Mouse (Mus musculus): ENCODE results near the gene Nedd9. TPM values are rescaled to one million over a fixed set of nuclear protein-coding genes. Genes with fewer than 3 reads are reported as not detected.
A peak's percentile ranks its signal among the peaks of the same experiment; 100 is the strongest.
"Not testable (repeated sequence)": the region's sequence is repeated elsewhere in the genome, so short reads cannot be mapped to it uniquely, and the experiment has no call there.

The Nedd9 gene
- total RNA-seq, 2 experiments from 2014 or later = 9.7 to 11.0 TPM

DNA sequence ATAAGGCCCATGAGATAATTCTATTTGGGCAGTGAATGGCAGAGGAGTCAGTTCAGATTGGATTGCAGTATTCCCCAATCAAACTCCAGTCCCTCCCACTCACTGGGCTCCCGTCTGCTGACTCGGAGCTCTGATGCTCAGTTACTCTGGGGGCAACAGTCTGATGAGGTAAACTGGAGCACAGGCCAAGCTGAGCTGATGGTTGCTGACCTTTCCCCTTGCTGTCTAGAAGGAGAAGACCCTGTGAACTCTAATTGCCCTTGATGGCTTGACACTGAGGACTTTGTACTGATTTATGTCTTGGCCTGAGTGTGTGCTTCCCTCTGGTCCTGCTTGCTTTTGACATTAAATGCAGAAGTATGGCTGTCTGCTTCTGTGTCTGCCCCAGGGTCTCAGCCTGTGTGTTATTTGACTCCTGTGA lies 110.1 kb downstream of the Nedd9 start:
- no peak for DNase-seq (ENCODE audit: low spot score in 2 of 2)

DNA sequence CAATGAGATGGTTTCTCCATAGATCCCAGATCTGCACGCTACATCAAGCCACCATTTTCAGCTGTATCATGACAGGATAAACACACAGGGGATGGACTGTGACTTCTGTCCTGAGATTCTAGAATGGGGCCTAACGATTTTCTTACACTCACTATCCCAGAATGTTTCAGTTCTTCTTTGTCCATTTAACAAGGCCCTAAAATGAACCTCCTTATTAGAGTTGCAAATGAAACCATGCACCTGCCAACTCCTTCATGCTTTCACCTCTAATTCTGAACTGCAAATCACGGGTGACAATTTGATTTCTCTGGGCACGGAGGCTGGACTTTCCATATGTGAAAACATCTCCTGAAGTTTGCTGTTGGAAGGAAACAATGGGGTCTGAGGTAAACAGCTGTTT lies 111.1 kb downstream of the Nedd9 start:
- no peak for DNase-seq (ENCODE audit: low spot score in 2 of 2)

DNA sequence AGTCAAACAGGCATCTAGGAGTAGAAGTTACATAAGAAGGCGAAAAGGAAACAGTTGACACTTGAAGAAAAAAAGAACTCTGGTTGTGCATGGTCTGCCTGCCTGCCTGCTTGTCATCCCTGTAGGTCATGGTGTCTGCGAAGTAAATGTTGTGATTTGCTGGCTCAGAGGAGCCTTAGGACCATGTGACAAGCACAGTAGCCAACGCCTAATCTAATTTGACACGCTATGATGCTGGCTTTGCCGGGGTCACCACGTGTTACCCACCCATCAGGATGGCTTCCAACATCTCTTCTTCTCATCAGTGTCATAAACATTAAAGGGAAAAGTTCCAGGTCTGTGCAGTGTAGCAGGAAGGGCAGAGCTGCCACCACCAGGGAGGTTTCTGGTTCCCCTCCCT lies 111.5 kb downstream of the Nedd9 start:
- DNase-seq (ENCODE audit: low spot score in 2 of 2) = no peak

DNA sequence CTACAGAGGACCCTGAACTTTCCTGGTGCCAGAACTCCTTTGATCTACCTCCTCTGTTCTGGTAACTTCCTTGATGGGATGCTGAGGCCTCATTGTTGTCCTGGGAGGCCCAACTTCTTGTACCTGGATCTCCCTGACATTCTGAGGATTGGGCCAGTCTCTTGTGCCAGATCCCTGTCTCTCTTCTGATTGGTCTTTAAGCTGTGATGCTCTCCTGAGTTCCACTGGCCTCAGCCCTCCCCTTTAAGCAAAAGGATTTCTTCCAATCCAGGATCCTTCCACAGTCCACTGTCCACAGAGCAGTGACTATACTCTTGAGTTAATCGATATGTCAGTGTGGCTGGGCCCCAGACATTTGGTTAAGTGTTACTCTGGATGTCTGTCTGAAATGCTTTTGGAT lies 112.3 kb downstream of the Nedd9 start:
- no peak for DNase-seq (ENCODE audit: low spot score in 2 of 2)

DNA sequence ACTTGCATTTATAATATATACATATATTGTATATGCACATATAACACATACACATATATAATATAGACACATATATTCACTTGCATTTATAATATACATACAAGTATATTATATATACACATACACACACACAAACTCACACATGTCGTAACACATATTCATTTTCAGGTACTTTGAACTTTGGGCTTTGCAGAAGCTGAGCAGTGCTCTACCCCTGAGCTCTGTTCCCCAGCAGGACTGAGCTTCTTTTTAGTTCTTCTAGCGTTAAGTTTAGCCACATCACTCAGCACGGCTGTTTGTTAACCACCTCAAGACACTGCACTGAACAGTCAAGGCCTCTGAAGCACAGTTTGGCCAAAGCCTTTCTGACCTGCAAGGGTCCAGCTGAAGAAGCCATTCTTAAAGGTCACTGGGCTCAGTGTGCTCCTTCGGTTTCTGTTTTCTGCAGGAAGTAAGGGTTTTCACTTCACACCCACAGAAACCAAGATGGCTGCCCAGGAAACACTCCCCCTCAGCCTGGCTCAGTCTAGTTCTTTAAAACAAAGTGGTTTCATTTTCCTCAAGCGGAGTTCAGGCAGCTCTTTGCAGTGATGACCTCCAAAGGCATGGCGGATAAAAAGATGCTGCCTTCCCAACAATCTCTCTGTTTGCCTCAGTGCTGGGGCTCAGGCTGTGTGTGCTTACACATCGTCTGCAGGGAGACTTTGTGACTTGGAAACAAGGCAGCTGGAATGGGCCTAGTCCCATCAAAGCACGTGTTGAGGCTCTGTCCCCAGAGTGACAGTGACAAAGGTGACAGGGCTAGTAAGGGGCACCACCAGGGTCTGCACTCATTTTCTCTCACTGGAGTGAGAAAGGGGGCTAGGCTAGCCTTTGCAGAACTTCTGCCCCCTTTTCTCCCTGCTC lies 114.4 kb downstream of the Nedd9 start:
- DNase-seq (ENCODE audit: low spot score in 2 of 2) = no peak

DNA sequence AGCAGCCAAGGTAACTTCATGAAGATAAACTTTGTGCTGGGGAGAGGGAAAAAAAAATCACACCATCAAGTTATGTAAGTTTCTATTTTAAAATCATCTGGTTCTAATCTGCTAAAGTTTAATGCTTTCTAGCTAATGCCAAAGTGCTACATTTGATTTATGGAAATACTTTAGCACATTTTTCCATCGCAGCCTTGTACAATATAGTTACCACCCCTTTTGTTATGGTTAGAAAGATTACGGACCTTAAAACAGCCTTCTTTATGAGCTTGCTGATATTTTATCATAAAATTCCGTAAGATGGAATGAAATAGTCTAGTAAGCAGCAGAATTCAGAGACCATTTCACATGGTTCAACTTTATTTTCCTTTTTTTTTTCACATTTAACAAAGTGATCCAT lies 115.6 kb downstream of the Nedd9 start:
- DNase-seq (ENCODE audit: low spot score in 2 of 2) = no peak

DNA sequence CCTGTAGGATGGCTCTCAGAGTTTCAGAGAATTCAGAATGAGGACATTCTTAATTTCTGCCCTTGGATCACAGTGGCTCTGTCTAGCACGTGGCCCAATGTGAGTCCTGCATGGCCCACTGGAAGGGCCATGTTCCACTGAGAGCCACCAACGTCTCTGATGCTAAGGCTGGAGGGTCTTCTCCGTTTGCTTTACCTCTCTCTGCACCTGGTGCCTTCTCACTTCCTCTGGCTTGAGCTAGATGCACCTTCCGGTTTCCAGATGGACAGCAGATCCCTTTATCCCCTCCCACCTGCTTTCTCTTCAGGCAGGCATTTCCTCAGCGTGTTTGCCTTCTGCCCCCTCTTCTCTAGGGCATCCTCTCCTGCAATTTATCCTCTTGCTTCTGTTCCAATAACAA lies 118.5 kb downstream of the Nedd9 start:
- DNase-seq (ENCODE audit: low spot score in 2 of 2) = no peak

DNA sequence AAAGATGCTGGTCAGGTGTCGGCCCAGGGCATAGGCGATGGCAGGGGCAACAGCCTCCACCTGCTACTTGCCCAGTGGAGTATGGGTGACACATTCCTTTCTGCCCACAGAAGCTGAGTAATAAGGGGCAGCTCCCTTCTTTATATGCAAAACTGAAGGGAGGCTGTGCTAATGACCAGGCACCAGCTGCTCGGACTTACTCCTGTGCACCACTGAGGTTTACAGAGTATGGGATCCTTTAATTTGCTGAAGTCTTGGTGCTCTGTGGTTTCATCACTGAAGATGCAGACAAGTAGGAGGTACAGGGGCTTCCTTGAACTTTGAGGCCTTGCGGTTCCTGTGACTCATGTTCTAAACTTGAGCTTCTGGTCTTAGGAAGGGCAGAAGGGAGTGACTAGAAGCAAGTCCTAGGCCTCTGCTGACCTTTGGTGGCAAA lies 120.0 kb downstream of the Nedd9 start:
- DNase-seq (ENCODE audit: low spot score in 2 of 2) = no peak

DNA sequence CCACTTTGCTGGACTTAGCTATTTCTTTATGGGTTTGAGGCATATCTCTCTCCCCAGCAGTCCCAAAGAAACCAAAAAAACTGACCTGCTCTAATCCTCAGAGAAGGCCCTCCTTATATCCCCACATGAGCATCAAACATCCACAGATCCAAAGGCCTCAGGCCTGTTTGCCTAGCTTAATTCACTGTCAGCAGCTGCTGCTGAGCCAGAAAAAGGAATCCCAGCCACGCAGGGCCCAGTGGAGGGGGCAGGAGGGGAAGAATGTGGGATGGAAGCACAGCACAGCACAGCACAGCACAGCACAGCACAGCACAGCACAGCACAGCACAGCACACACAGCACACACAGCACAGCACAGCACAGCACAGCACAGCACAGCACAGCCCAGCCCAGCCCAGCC lies 120.6 kb downstream of the Nedd9 start:
- DNase-seq (ENCODE audit: low spot score in 2 of 2) = not testable (repeated sequence)

DNA sequence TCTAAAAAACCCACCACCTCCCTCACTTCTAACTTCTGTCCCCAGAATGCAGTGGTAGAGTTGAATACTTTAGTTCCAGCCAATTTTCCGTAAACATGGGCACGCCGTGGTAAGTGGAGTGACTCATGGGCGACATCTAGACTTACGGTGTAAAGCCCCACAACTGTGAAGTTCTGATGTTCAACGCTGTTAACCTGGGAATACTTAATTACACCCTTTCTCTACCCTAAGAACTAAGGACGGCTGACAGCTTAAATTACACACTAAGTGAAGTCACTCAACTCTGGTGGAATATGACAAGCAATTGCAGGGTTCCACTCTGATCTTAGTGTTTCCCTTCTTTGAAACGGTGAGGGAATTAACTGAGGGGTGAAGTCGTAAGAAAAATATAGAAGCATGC lies 122.9 kb downstream of the Nedd9 start:
- no peak for DNase-seq (ENCODE audit: low spot score in 2 of 2)

DNA sequence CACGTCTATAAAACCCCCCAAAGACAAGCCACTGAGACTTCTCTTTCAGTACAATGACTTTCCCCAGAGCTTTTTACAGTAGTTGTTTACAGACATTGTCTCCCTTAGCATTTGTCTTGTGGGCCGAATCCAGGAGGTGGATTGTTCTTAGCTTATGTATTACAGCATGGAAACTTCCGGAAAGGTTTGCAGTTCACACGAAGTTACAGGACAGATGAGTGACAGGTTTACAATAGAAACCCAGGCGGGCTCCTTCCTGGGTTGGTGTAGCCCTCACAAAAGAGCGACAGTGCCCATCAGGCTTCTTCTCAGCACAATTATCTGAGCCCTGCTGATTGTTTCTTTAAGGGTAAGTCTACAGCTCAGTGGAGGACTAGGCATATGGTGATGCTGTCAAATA lies 124.3 kb downstream of the Nedd9 start:
- no peak for DNase-seq (ENCODE audit: low spot score in 2 of 2)

DNA sequence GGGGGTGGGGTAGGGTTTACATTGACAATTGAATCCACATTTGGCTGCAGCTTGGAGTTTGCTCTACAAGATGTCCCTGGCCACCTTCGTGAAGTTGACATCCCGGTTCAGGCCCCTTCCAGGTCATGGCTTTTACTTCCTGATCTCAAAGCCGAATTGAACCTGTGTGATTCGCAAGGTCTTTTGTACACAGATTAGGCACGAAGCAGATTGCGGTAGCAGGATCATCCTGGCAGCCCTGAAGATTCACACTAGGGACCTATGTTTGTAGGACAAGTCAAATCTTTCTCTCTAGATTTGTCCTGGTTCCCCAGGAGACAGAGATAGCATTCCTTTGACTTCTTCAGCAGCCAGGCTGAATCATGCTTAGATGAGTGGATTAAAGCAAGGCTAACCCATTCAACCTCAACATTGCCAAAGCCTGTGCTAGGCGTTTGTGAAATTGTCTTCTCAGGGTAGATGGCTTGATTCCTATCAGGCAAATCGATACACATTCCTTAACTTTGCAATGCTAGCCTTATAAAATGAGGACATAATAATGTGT lies 126.8 kb downstream of the Nedd9 start:
- no peak for DNase-seq (ENCODE audit: low spot score in 2 of 2)

DNA sequence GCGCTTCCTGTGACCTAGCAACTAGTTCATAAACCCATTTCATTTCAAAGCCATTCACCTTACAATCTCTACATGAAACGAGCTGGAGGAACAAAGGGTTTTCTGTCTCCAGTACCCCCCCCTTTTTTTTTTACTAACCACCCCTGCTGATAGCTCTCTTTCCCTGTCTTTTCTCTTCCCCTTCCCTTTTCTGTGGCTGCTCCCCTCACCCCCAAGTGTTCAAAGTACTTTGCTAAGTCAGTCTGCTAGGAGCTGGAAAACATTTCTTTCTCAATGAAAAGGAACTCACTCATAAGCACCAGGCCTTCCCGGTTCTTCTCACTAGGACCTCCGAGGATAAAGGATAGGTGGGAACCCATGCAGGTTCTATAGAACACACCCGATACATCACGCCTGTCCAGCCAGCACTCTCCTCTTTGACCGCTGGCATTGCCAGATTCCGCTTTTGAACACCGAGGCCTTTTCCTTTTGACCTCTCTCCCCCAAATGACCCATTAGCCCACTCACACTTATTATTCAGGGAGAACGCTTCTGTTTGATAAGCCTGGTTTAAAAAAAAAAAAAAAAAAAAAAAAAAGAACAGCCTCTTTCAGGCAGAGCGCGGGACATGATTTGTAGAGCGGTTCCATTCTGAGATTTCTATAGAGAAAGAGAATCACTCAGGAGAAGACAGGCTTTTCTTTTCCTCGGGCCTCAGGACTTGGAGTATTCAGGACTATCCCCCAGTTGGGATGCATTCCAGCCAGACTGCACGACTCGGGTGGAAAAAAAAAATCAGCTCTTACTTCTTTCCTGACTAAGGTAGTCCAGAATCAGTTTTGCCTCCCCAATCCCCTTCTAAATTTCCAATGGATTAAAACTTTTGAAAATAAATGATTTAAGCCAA lies 127.6 kb downstream of the Nedd9 start:
- no peak for DNase-seq (ENCODE audit: low spot score in 2 of 2)

DNA sequence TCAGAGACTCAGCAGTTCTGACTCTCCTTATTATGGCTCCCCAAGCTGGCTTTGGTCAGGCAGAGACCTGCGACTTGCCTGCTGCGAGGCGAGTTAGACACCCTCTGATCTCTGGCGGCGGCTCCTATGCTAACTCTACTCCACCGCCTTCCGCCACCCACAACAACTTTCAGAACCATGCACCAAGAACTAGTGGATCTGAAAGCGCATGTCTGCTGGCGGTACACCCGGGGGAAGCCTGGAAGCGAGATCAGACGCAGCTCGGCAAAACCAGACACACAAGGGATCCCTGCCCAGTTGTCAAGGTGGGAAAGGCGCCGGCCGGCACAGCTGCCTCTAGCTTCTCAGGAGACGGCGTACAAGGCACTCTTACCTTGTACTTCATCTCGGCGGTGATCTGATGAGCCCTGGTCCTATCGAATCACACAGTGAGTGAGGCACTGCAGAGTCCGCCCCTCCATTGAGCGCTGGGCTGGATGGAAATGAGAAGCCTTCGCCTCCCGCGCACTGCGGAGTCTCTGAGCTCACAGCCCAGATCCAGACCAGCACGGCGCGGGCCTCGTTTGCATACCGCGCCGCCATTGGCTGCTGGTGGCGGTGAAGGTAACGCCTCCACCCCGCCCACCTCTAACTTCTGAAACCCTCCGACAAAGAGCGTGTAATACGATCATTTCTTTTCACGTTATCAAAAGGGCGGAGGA lies 128.5 kb downstream of the Nedd9 start:
- peak; percentile 92 to 96 for DNase-seq (ENCODE audit: low spot score in 2 of 2)

DNA sequence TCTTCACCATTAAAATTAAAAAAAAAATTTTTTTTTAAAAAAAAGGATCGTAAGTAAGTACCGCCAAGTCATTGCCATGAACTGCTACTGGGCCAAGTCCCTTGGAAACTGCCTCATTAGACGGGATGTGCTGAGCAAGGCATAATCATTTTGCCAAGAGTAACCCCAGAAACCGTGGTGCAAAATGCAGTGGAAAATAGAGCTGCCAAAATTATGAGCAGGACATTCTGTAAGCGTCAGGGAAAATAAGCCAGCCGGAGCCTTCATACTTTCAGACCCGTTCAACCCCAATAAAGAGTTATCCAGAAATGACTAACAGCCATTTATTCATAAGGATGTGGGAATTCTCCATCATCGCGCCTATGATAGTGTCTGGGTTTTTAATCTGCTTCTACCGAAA lies 129.2 kb downstream of the Nedd9 start:
- DNase-seq (ENCODE audit: low spot score in 2 of 2) = peak in 1 of 2 experiments; percentile 16

DNA sequence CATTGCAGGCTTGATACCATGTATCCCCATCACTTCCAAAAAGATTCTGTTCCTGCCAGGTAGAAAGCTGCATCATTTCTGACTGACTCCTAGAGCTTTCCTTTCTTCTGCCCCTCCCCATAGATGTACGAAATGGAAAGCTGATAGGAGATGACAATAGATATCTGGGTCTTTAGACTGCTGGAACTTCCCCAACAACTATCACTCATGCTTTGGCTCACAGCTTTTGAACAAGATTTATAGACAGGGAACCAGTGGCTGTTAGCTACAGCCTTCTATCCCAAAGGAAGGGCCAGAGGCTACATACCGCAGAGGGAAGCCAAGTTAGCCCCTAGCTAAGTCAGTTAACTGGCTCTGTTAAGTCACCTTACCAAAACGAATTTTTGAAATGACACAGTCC lies 129.6 kb downstream of the Nedd9 start:
- no peak for DNase-seq (ENCODE audit: low spot score in 2 of 2)

DNA sequence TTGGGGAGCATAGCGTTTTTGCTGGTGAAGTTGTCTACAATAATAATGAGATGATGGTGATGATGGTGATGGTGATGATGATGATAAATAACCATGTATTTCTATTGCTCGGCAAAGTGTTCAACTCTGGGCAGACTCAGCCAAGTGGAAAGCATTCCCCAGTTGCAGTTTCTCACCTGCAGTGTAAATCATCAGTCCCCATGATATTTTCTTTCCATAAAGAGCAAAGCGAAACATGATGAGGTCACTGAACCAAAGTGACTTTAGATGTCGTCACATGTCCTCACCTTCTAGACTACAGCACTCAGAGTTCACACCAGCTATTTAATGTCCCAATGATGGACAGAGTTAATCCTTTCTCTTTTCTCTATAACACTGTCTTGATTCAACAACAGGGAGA lies 130.0 kb downstream of the Nedd9 start:
- no peak for DNase-seq (ENCODE audit: low spot score in 2 of 2)

DNA sequence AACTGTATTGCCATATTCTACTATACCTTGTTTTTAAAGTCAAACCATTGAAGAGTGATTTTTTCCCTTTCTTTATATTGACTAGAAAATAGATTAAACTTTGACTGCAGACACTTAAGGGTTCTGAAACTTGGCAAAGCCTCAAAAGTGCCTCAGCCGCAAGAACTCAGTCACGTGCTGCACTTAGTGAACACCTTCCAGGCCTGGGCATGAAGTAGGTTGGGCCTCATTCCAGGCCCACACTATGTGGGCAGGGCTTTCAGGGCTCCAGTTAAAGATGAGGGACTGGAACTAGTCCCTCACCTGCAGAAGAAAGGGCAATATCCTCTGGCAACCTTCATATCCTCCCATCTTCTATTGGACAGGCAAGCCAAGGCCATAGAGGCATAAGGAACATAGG lies 131.6 kb downstream of the Nedd9 start:
- DNase-seq (ENCODE audit: low spot score in 2 of 2) = no peak

DNA sequence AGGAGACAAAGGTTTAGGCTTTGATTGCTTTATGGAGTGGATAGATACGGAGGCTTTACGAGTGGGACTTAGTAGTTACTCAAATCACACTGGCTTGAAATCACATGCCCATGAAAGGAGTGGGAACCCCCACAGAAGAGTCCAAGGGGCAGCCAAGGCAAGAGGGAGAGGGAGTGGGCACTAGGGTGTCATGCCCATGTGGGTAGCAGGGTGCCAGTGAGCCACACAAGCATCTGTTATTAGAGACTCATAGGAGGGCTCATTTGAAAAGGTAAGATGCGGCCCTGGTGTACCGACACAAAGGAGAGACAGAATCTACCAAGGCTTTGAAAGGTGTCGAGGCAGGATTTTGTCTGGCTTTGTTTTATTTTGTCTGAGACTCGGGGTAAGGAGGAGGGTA lies 132.6 kb downstream of the Nedd9 start:
- DNase-seq (ENCODE audit: low spot score in 2 of 2) = no peak

DNA sequence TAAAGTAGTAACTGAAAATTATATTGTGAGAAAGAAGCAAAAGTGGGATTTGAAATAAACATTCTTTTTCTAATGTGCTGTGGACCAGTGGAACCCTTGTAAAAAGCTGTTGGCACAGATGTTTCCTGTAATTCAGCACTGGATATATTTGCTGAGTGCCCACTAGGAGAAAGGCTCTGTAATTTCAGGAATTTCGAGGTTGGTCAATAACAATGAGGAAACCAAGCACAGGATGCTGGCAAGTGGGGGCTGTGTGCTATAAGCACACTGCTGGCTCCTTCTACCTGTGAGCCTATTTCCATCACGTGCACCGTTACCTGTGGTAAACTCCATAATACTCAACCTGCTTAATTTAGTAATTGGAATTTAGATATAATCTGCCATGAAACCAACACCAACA lies 133.5 kb downstream of the Nedd9 start:
- no peak for DNase-seq (ENCODE audit: low spot score in 2 of 2)

DNA sequence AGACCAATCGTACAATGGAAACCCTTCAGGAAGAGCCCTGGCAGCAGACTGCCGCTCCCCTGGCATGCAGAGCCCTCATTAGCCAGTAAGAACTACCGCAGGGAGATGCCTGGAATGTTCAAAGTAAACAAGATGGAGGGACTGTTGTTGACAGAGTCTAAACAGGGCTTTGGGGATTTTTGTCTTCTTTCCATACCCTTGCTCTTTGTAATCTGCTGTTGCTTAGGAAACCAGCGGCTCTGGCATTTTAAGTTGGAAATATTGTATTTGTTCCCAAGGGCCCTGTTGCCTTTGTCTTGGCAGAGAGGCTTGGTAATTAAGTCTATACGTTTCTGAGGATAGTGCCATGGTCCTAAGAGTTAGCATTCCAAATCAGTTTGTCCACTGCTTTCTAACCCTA lies 134.8 kb downstream of the Nedd9 start:
- DNase-seq (ENCODE audit: low spot score in 2 of 2) = no peak
